Mouse (Mus musculus) skeletal muscle tissue, adult 2 months (tissue): ENCODE results near the gene Hmg20b.

Source experiments
- DNase-seq: peaks from one replicate; pipeline ENCODE4 v3.0.0-alpha.2; 2012; ENCODE audit warnings: low read depth, low spot score

The Hmg20b gene

DNA sequence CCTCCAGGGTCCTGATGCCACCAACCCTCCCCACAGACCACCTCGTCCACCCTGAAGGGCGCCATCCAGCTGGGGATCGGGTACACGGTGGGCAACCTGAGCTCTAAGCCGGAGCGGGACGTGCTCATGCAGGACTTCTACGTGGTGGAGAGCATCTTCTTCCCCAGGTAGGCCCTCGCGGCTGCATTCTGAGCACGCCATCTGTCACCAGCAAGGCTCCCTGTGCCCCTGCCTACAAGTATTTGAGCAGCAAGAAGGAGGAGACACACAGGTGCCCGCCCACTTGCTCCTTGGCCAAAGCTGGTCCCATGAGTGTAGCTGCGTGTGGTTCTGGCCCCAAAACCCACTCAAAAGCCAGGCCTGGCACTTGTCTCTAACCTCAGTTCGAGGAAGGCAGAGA is 44.6 kb downstream of the Hmg20b start:
- no peak for DNase-seq

DNA sequence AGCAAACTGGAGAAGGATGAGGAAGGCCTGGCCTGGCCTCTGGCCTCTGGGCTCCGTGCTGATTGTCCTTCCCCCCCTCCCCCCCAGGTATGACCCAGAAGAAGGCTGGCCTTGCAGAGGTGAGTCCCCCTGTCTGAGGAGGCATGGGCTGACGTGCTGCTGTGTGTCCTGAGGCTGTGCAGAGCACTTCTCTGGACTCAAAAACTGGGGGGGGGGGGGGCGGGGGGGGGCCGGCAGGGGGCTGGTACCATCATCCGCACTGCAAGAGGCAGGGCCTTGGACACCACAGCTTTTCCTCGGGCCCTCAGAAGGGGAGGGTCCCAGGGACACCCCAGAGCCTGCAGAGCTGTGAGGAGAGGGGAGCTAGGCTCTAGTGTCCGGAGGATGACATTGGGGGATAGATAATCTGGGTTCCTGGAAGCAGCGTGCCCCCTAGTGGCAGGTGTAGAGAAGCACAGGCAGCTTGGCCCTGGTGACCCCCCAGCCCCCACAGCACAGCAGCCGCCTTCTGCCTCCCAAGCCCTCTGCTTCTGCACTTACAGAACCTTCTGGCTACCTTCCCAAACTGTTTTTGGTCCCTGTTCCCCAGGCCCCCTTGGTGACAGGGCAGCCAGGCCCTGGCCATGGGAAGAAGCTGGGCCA is 45.6 kb downstream of the Hmg20b start:
- peak; percentile 52 for DNase-seq

DNA sequence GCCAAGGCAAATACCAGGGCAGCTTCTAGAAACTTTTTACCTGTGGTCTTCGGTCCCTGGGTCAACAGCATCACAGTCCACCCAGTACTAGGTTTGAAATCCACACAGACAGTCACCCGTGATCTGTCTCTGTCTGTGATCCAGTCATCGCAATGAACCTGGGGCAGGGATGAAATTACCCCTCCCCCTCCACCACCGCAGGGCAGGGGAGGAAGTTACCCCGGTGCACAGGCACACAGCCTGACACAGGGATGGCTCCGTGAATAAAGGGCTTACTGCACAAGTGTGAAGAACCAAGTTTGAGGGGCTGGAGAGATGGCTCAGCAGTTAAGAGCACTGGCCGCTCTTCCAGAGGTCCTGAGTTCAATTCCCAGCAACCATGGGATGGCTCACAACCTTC is 46.5 kb downstream of the Hmg20b start:
- DNase-seq: no peak

- no peak for DNase-seq
Observed at GRCm38 (mm10) chr10:81303258-81303657, 47.0 kb downstream of the Hmg20b start.

DNA sequence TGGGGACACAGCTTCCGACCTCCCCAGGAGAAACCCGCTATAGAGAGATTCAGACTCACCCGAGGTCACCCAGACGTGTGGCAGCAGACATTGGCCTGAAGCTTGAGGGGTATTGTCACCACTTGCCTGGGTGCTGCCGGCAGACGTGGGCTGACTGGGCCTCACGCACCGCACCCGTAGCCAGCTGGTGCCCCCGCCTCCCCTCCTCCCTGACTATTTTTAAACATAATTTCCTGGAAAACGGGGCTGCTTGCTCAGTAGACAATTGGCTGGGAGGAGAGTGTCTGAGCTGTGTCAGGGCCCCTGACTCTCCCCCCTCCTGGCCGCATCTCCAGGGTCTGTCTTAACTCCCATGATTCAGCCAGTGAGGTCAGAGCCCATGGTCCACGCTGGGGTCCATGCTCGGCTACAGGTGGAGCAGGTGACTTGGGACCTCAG is 47.5 kb downstream of the Hmg20b start:
- DNase-seq: no peak

DNA sequence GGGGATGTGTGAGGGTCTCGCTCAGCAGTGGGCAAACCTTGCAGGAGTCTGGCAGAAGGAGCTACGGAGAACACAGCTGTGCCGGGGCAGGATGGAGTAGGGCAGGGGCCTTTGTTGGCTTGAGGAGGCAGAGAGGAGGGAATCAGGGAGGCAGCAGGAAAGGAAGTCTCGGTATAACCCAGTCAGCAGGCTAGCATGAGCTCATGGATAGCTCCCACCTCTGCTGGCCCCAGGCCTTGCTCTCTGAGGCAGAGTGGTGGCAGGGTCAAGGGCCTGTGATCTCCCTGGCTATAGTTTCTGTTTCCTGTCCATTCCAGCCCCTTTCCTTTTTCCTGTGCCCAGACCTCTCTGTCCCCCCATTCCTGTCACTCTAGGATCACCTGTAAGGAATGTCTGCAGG is 48.0 kb downstream of the Hmg20b start:
- no peak for DNase-seq

GRCm38 (mm10) chr10:81301321-81301720 is 49.0 kb downstream of the Hmg20b start:
- DNase-seq: no peak

DNA sequence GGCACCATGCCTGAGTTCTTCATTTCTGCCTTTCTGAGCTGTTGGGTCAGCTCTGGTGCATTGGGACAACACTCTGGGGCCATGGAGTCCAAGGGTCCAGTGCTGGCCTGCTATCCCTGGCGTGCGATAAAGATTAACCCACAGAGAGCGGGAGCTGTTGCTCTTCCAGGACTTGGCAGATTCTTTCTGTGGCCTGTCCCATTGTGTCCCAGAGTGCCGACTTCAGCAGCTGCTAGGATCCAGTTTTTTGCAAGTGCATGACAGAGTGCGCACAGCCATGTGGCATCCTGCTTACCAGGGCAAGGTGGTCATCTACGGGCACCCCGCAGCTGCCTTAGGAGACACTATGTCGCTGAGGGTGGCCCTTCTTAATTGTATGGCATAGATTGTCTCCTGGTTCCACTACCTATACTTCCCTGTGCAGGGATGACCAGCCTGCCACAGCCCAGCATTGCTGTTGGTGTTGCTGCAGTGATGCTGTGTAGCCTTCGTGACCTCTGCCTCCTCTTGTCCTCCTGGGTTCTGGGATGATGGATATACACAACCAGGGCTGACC is 49.9 kb downstream of the Hmg20b start:
- DNase-seq: no peak

DNA sequence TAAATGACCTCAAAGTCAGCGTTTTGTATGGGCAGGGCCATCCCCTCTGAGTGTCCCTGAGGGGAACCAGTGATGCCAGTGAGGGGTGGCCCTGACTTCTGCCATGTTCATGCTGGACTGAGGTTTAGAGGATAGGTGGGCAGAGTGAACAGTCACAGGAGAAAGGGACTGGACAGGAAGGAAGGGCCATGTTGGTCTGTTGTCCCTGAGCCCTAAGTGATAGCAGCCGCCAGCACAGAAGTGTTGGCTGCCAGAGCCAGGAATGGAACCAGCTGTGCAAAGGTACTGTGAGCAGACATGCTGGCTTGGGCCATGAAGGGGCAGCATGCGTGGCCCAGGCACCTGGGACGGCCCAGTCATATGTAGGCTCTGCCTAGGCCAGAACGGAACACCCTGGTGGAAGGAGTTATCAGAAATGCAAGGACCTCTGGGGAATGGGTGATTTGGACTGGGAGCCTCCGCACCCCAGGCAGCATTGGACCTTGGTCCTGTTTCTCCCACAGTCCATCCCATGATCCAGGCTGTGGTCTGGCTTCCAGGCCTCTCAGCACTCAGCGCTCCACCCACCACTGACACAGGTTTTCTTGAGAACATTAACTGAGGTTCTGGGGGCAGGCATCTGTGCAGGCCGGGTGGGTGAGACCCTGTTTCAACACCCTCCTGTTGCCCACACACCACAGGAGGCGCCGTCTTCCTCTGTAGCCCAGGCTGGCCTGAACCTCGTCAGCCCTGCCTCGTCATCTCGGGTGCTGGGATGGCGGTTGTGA is 50.5 kb downstream of the Hmg20b start:
- DNase-seq: no peak

- DNase-seq: peak; percentile 55
Observed at GRCm38 (mm10) chr10:81298369-81299100, 51.7 kb downstream of the Hmg20b start.

DNA sequence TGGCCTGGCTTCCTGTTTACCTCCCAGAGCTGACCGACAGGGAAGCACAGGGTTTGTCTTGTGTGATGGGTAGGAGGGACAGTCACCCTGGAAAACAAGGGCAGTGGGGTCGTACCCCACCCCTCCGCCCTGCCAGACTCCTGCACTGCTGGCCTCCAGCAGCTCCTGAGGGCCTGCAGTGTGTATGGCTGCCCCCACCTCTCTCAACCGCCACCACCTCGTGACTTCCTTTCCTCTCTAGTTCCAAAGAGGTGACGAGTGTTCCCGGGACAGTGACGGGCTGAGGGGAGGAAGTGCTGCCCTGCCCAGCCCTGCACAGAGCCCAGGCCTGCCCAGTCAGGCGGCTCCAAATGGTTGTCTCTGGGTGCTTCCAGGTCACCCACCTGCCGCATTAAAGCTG is 52.4 kb downstream of the Hmg20b start:
- DNase-seq: peak; percentile 61

GRCm38 (mm10) chr10:81297246-81297645 is 53.0 kb downstream of the Hmg20b start:
- DNase-seq: no peak
